Mouse (Mus musculus): ENCODE data around the gene Cfap157. TPM values are rescaled to one million over a fixed set of nuclear protein-coding genes. Genes with fewer than 3 reads are reported as not detected.
A peak's percentile ranks its signal among the peaks of the same experiment; 100 is the strongest.

The Cfap157 gene
- polyA plus RNA-seq, 1 experiment from 2014 or later, result 1.2 TPM

DNA sequence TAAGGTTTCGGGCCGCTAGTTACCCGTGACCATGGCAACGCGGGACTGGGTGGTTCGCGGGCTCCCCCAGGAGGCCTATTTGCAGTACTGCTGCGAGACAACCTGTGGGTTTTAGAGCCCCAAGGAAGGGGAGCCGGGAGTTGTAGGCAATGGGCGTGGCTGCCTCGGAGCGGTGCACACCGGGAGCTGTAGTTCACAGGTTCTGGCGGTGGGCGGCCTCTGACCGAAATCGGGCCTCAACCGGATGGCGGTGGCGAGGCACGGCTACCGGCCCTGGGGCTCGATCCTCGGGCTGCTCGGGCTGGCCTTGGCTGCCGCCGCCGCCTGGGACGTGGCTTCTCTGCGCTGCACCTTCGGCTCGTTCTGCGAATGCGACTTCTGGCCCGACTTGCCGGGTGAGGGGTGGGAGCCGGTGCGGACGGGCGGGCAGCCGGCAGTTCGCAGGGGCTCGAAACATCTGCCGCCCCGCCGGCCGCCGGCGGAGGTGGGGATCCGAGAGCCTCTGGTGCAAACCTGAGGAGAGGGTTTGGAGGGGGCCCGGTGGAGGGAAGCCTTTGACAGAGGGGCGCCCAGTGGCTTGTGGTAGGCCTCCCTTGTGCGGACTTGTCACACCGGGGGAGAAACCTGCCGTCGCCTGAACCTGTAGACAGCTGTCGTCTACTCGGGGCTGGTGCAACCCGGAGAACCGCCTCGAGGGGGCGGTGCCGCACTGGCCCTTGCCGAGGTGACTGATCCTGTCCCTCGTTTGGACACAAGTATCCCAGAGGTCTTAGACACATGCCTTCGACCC is 27.0 kb downstream of the Cfap157 start, which contains the start of gene Tor2a:
Gene Tor2a, plus strand, starts transcription at position 179 of the 790 bp plus-strand sequence.
- Histone ChIP-seq H3K27me3 (ENCODE audit: insufficient read depth, poor library complexity, severe bottlenecking) (peaks cover 21% of the 10 kb centered on the region; the same call in 1 of the 2 replicates), H3K36me3 (peaks cover 55% of the 10 kb centered on the region), H3K9me3 (no peaks in the 10 kb centered on the region), H3K27ac (peak within 1 kb of the TSS; percentile 94), H3K4me1 (replicated peaks) (peaks cover 28% of the 10 kb centered on the region), H3K4me3 (peak within 1 kb of the TSS; percentile 79)
- DNase-seq (ENCODE audit: low spot score), result peak; percentile 97
- WGBS, result under 1% methylated on average over 66 of the region's 66 CpGs

DNA sequence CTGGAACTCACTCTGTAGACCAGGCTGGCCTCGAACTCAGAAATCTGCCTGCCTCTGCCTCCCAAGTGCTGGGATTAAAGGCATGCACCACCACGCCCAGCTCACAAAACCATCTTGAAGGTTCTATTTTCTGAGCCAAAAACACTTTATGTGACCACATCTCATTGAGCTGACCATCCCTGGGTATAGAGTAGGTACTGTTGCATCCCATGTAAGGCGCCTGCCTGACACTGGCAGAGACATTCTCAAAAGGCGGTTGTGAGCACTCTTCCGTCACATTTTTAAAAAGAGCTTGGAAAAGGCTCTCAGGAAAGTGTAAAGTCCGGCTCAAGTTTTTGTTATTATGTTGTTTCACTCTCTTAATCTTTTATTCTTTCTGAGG is 27.6 kb downstream of the Cfap157 start:
- Histone ChIP-seq H3K27ac (no peak overlapping the region), H3K27me3 (ENCODE audit: insufficient read depth, poor library complexity, severe bottlenecking) (peaks cover 21% of the 10 kb centered on the region; the same call in 1 of the 2 replicates), H3K4me3 (peak overlapping the region; percentile 79), H3K36me3 (peaks cover 49% of the 10 kb centered on the region), H3K9me3 (no peaks in the 10 kb centered on the region), H3K4me1 (replicated peaks) (peaks cover 34% of the 10 kb centered on the region)
- DNase-seq (ENCODE audit: low spot score), result no peak
- WGBS, result 33% methylated on average over 6 of the region's 6 CpGs

DNA sequence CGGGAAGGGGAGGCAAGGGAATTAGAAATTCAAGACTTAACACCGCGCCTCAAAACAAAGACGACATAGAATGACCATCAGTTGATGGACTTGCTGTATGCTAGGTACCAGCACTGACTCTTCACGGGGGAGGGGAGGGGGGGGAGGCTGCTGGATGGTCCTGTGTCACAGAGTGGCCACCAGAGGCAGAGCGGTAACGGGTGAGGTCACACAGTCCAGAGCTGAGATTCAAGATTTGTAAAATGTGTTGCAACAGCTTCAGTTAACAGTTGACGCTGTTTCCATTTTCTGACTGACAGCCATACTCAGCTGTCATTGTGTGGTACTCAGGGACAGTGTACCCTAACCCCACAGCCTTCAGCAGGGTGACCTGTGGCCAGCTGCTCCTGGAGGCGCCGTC is 32.0 kb downstream of the Cfap157 start:
- H3K4me1 ChIP-seq (replicated peaks), result peaks cover 40% of the 10 kb centered on the region
- whole genome bisulfite sequencing, result 66% methylated on average over 10 of the region's 10 CpGs
- no peak for DNase-seq (ENCODE audit: low spot score)
- H3K27ac ChIP-seq, result peak overlapping the region; percentile 83
- peaks cover 21% of the 10 kb centered on the region; the same call in 1 of the 2 replicates for H3K27me3 ChIP-seq (ENCODE audit: insufficient read depth, poor library complexity, severe bottlenecking)
- H3K9me3 ChIP-seq, result no peaks in the 10 kb centered on the region
- H3K36me3 ChIP-seq, result peaks cover 51% of the 10 kb centered on the region
- H3K4me3 ChIP-seq, result peak overlapping the region; percentile 53

DNA sequence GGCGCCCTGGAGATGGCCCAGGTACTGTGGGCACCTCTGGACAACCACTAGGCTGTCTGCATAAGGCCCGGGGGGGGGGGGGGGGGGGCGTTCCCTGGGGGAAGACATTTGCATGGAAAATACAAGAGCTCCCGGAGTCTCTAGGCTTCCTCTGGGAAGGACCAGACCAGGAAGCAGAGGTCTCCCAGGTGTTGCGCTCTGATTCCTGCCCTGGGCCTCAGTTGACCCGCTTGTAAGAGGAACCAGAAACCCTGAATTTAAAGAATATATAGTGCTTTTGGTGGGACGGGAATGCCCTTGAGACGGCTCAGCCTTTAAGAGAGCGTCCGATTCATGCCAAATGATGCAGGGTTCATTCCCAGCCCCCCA is 32.6 kb downstream of the Cfap157 start:
- WGBS, result 17% methylated on average over 10 of the region's 10 CpGs
- peak overlapping the region; percentile 83 for H3K27ac ChIP-seq
- no peak for DNase-seq (ENCODE audit: low spot score)
- H3K27me3 ChIP-seq (ENCODE audit: insufficient read depth, poor library complexity, severe bottlenecking), result peaks cover 21% of the 10 kb centered on the region; the same call in 1 of the 2 replicates
- H3K9me3 ChIP-seq, result no peaks in the 10 kb centered on the region
- H3K4me1 ChIP-seq (replicated peaks), result peaks cover 37% of the 10 kb centered on the region
- H3K4me3 ChIP-seq, result peak overlapping the region; percentile 53
- H3K36me3 ChIP-seq, result peaks cover 56% of the 10 kb centered on the region

DNA sequence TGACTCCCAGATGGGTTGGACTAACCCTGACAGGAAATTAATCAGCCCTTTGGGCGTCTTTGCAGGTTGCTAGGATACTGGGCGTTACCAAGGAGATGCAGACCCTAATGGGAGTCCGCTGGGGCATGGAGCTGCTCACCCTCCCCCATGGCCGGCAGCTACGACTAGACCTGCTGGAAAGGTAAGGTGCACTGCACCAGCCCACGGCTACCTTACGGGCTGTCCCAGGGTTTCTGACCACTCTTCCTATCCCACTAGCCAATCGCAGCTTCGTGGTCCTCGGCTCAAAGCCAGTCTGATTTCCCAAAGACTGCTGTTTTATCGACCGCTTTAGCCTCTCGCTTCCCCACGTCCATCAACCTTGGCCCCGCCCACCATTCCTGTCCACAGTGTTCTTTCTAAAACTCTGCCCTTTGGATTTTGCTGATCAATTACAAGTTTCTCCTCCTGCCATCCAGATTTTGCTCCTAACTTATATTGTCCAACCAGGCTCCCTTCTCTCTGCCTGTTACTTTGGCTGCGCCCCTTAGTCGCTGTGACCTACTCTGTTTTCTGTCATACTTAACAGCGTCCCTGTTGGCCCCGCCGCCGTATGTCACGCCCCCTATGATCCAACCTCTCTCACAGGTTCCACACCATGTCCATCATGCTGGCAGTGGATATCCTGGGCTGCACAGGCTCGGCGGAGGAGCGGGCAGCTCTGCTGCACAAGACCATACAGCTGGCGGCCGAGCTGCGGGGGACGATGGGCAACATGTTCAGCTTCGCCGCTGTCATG is 33.2 kb downstream of the Cfap157 start:
- peaks cover 38% of the 10 kb centered on the region for H3K4me1 ChIP-seq (replicated peaks)
- DNase-seq (ENCODE audit: low spot score), result peak; percentile 86
- H3K4me3 ChIP-seq, result peak overlapping the region; percentile 53
- H3K36me3 ChIP-seq, result peaks cover 62% of the 10 kb centered on the region
- 5% methylated on average over 31 of the region's 31 CpGs for WGBS
- H3K27ac ChIP-seq, result peak overlapping the region; percentile 83
- H3K9me3 ChIP-seq, result no peaks in the 10 kb centered on the region
- peaks cover 21% of the 10 kb centered on the region; the same call in 1 of the 2 replicates for H3K27me3 ChIP-seq (ENCODE audit: insufficient read depth, poor library complexity, severe bottlenecking)

DNA sequence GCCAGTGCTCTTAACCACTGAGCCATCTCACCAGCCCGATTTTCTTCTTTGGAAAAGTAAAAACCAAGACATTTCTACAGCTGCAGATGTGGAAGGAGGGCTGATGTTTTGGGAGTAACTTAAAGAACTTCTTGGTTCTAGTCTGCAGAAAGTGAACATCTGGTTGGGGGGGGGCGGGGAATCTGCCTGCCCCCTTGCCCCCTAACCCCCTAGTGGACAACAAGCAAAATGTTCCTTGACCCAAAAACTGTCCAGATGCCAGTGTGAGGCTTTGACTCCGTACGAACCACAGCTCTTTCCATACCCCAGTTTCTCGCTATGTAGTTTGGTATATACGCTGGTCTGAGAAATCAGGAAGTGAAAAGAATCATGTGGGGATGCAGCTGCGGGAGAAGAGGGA is 34.0 kb downstream of the Cfap157 start:
- peaks cover 41% of the 10 kb centered on the region for H3K4me1 ChIP-seq (replicated peaks)
- no peaks in the 10 kb centered on the region for H3K9me3 ChIP-seq
- H3K27ac ChIP-seq, result peak overlapping the region; percentile 83; the same call in 1 of the 2 replicates
- 72% methylated on average over 7 of the region's 7 CpGs for WGBS
- H3K27me3 ChIP-seq (ENCODE audit: insufficient read depth, poor library complexity, severe bottlenecking), result peaks cover 21% of the 10 kb centered on the region; the same call in 1 of the 2 replicates
- H3K4me3 ChIP-seq, result peak overlapping the region; percentile 53; the same call in 1 of the 2 replicates
- no peak for DNase-seq (ENCODE audit: low spot score)
- H3K36me3 ChIP-seq, result peaks cover 70% of the 10 kb centered on the region

DNA sequence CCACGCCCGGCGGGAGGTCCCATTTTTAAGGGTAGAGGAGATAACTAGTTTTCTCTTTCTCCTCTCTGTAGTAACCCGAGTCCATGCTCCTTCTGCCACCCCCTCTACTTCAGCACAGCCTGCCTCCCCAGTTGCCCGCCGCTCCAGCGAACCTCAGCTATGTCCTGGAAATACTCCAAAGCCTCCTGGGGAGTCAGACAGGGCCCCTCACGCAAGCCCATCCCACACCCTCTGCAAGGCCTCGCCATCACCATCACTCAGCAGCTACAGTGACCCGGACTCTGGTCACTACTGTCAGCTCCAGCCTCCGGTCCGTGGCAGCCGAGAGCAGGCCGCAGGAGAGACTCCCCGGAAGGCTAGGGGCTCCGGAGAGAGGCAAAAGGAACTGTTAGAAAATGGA is 35.1 kb downstream of the Cfap157 start:
- H3K9me3 ChIP-seq, result no peaks in the 10 kb centered on the region
- peaks cover 68% of the 10 kb centered on the region for H3K36me3 ChIP-seq
- peaks cover 41% of the 10 kb centered on the region for H3K4me1 ChIP-seq (replicated peaks)
- no peak for DNase-seq (ENCODE audit: low spot score)
- no peak overlapping the region for H3K4me3 ChIP-seq
- 0 out of 2 replicates have a peak overlapping the region, but pooled peaks have one; percentile 31 for H3K27ac ChIP-seq
- peaks cover 12% of the 10 kb centered on the region; the same call in 1 of the 2 replicates for H3K27me3 ChIP-seq (ENCODE audit: insufficient read depth, poor library complexity, severe bottlenecking)
- WGBS, result 91% methylated on average over 16 of the region's 16 CpGs

DNA sequence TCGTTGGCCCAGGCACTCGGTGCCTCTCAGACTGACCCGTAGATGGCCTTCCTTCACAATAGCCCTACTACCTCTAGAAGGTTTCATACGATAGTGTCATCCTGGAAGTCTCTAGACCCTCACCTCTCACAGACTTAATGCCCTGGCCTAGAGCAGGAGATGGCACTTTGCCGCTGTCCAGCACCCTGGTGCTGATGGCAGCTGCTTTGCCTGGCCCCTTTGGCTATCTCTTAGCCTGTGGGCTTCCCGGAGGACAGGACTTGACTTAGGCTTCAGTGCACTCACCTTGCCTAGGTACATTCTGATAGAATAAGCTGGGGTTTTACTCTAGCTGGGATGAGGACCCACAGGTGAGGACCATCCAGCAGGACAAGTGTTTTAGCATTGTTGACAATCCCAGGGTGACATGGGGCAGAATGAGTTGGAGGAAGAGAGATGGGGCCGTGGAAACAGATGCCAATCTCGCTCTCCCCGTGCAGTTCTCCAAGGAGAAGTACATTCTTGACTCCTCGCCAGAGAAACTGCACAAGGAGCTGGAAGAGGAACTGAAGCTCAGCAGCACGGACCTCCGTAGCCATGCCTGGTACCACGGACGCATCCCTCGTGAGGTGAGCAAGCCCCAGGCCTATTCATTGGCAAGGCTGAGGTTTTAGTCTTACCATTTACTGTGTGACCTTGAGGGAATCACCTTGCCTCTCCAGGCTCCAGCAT is 39.8 kb downstream of the Cfap157 start:
- Histone ChIP-seq H3K27ac (no peak overlapping the region), H3K4me3 (no peak overlapping the region), H3K4me1 (replicated peaks) (peaks cover 38% of the 10 kb centered on the region), H3K9me3 (no peaks in the 10 kb centered on the region), H3K27me3 (ENCODE audit: insufficient read depth, poor library complexity, severe bottlenecking) (peaks cover 44% of the 10 kb centered on the region), H3K36me3 (peaks cover 47% of the 10 kb centered on the region)
- DNase-seq (ENCODE audit: low spot score), result no peak
- WGBS, result 82% methylated on average over 15 of the region's 15 CpGs

DNA sequence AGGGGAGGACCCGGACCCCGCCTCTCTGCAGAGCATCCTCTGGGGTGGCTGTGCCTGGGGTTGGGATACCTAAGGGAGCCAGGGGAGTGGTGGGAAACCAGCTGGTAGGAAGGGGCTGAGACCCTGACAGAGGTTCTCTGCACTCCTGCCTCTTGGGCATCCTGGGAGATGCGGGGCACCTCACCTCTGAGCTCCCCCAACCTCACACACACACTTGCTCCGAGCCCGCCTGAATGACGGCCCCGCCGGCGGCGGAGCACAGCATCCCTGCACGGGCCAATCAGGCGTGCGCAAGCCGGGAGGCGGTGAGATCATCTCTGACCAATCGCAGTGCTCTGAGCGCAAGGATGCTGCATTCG is 42.1 kb downstream of the Cfap157 start:
- Histone ChIP-seq H3K36me3 (peaks cover 28% of the 10 kb centered on the region), H3K9me3 (no peaks in the 10 kb centered on the region), H3K27me3 (ENCODE audit: insufficient read depth, poor library complexity, severe bottlenecking) (peaks cover 47% of the 10 kb centered on the region), H3K27ac (peak overlapping the region; percentile 90), H3K4me1 (replicated peaks) (peaks cover 33% of the 10 kb centered on the region), H3K4me3 (peak overlapping the region; percentile 73)
- DNase-seq (ENCODE audit: low spot score), result peak; percentile 79
- WGBS, result 2% methylated on average over 18 of the region's 18 CpGs

DNA sequence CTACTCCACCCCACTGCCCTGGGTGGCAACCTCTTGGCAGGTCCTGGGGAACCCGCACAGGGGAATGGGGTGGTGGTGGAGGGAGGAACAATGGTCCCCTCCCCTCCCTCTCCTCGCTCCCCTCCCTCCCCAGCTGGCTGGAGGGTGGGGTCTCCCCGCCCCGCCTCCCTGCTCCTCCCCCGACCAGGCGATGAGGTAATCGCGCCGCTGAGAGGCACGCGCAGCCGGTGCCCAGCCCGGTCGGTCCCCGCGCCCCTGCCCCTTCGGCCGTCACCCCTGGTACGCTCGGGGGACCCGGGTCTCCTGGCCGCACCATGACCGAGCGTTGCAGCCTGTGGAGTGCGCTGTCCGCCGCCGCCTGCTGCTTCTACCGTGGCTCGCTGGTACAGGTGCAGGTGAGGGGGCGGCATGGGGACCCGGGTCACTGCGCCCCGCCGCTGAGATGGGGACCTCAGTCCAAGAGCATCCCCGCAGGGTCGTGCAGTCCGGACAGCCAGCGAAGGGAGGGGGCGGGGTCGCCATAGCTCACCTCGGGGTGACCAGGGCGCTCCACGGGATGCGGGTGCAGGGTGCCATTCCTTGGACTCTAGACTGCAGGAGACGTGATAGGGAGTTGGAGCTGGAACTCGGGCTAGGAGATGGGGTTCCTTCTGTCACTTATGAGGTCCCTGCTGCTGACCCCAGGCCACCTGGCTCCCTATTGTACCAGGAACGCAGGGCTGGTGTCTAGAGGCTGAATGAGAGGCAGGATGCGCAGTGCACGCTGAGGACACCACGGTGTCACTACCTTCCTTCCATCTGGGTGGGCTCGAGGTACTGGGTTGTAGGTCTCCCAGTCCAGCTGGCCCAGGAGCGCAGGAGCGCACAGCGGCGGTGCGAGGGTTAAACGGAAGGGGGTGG is 42.7 kb downstream of the Cfap157 start:
- 2% methylated on average over 57 of the region's 58 CpGs for WGBS
- H3K4me3 ChIP-seq, result peak overlapping the region; percentile 73

DNA sequence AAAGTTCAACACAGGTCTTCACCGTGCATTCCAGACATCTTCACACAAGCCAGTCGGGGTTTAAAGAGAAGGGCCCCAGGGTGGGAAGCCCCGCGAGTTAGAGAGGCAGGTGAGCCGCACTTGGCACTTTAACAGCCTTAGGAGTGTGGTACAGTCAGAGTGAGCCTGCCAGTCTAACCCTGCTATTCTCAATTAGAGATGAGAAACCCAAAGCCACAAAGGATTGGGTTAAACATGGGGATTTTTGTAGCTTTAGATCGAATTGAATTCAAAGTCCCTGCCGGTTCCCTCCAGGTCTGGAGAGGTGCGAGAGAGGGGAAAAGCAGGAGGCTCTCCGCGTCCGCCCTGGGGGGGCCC is 43.3 kb downstream of the Cfap157 start, which contains the start of gene 6330409D20Rik:
Gene 6330409D20Rik, minus strand, starts transcription at position 101 of the 357 bp plus-strand sequence.
- Histone ChIP-seq H3K4me1 (replicated peaks) (peaks cover 37% of the 10 kb centered on the region), H3K4me3 (peak within 1 kb of the TSS; percentile 73), H3K9me3 (no peaks in the 10 kb centered on the region), H3K27me3 (ENCODE audit: insufficient read depth, poor library complexity, severe bottlenecking) (peaks cover 47% of the 10 kb centered on the region), H3K36me3 (peaks cover 15% of the 10 kb centered on the region), H3K27ac (peak within 1 kb of the TSS; percentile 90)
- no peak for DNase-seq (ENCODE audit: low spot score)
- 10% methylated on average over 11 of the region's 11 CpGs for WGBS

More for the DNA sequence above, 42.7 kb downstream of the Cfap157 start:
- Histone ChIP-seq H3K27me3 (ENCODE audit: insufficient read depth, poor library complexity, severe bottlenecking) (peaks cover 47% of the 10 kb centered on the region), H3K36me3 (peaks cover 22% of the 10 kb centered on the region), H3K4me1 (replicated peaks) (peaks cover 37% of the 10 kb centered on the region), H3K9me3 (no peaks in the 10 kb centered on the region), H3K27ac (peak overlapping the region; percentile 90)
- DNase-seq (ENCODE audit: low spot score), result peak; percentile 66
